Mouse (Mus musculus) midbrain, embryonic 11.5 days (tissue): ENCODE results near the gene Acss2. TPM values are rescaled to one million over a fixed set of nuclear protein-coding genes. Genes with fewer than 3 reads are reported as not detected.
A peak's percentile ranks its signal among the peaks of the same experiment; 100 is the strongest.

Source experiments
- ATAC-seq: fragments of 200-750 bp; cut with Nextera tagmentation; 2 replicates; pipeline ENCODE4 v1.8.0; 2017; ENCODE audit warnings: moderate TSS enrichment, moderate library complexity; ENCODE audit not compliant: low FRiP score
- DNase-seq: peaks from one replicate; pipeline ENCODE4 v3.0.0; 2015; ENCODE audit warnings: low spot score; ENCODE audit errors: missing footprints
- H3K27ac ChIP-seq: fragments of 300-500 bp; sonication (generic); 2 replicates; pipeline ENCODE4 v1.5.1; 2014; ENCODE audit warnings: low read depth, low read length
- H3K27me3 ChIP-seq: fragments of 300-500 bp; sonication (generic); 2 replicates; pipeline ENCODE4 v1.6.1; 2014; ENCODE audit warnings: mild to moderate bottlenecking, low read length, moderate library complexity, mixed read lengths; ENCODE audit not compliant: control insufficient read depth, insufficient read depth
- H3K36me3 ChIP-seq: fragments of 300-500 bp; sonication (generic); 2 replicates; pipeline ENCODE4 v1.6.1; 2014; ENCODE audit warnings: mild to moderate bottlenecking, low read length, moderate library complexity, mixed read lengths; ENCODE audit not compliant: control insufficient read depth, insufficient read depth
- H3K4me1 ChIP-seq: fragments of 300-500 bp; sonication (generic); 2 replicates; pipeline ENCODE4 v1.6.1; 2014; ENCODE audit warnings: low read length; ENCODE audit not compliant: control insufficient read depth, insufficient read depth
- H3K4me2 ChIP-seq: fragments of 300-500 bp; sonication (generic); 2 replicates; pipeline ENCODE4 v1.6.1; 2014; ENCODE audit warnings: mild to moderate bottlenecking, moderate library complexity
- H3K4me3 ChIP-seq: fragments of 300-500 bp; sonication (generic); 2 replicates; pipeline ENCODE4 v1.5.1; 2014; ENCODE audit warnings: low read depth, low read length
- H3K9ac ChIP-seq: fragments of 300-500 bp; sonication (generic); 2 replicates; pipeline ENCODE4 v1.6.1; 2014; ENCODE audit warnings: low read length
- H3K9me3 ChIP-seq: fragments of 300-500 bp; sonication (generic); 2 replicates; pipeline ENCODE4 v1.6.1; 2016; ENCODE audit warnings: low read length; ENCODE audit not compliant: control insufficient read depth
- WGBS: fragments of 180-500 bp; shearing (Covaris S2); extraction: QIAGEN DNeasy Blood & Tissue Kit; methylation state at CpG from one replicate; pipeline ENCODE4 v1.1.7; 2014; 5-methylcytosine and 5-hydroxymethylcytosine counted together
- microRNA counts: library from miRNA; unstranded; fragments of <30 nt; microRNA quantifications from one replicate; lab custom pipeline; 2015
- microRNA-seq: library from miRNA; unstranded; fragments of <30 nt; microRNA quantifications from one replicate; pipeline ENCODE4, GENCODE M21; 2017
- polyA plus RNA-seq: library from polyadenylated mRNA; unstranded; fragments of >200 nt; fragmentation: Nextera tagmentation; extraction: Ambion mirVana; gene quantifications from 2 replicates; pipeline ENCODE4 v1.2.1, GENCODE M21; 2014

Acss2 gene
- polyA plus RNA-seq, 1 experiment from 2014 or later, result 21.9 TPM

- H3K4me1 ChIP-seq, result peaks cover 5% of the 10 kb centered on the region
- no peak overlapping the region for H3K4me3 ChIP-seq
- no peak overlapping the region for H3K27ac ChIP-seq
- no peak overlapping the region for H3K4me2 ChIP-seq
- no peaks in the 10 kb centered on the region for H3K9me3 ChIP-seq
- H3K27me3 ChIP-seq, result peaks cover 34% of the 10 kb centered on the region
- 92% methylated on average over 8 of the region's 8 CpGs for WGBS
- DNase-seq (peak; percentile 2), ATAC-seq (no peak)
- H3K9ac ChIP-seq, result no peak overlapping the region
- H3K36me3 ChIP-seq, result peaks cover 15% of the 10 kb centered on the region
These were observed 116.8 kb downstream of the Acss2 start for GRCm38 (mm10) chr2:155634562-155634961.

MicroRNA genes within 50 kb of the gene (microRNA counts, 519-probe panel; counts per million panel counts)
- not detected for microRNA mmu-miR-499 (lab: Ali Mortazavi, UCI)

Small RNA genes lying within 50 kb of the gene (microRNA-seq; reads per million reads assigned to microRNA genes)
- gene Mir499, result 12.9 reads per million, percentile 33 among the genes with 10 or more reads in this experiment

Other genes with a start within 250 kb of the Acss2 start
- 118 and 130 TPM in 2 replicates for gene Map1lc3a, start 241.7 kb upstream of the Acss2 start, polyA plus RNA-seq
- 52.8 and 63.6 TPM in 2 replicates for gene Pigu, start 160.5 kb upstream of the Acss2 start, polyA plus RNA-seq
- 63.4 and 63.9 TPM in 2 replicates for gene Trp53inp2, start 136.9 kb upstream of the Acss2 start, polyA plus RNA-seq
- 33.5 and 33.6 TPM in 2 replicates for gene Ncoa6, start 44.1 kb upstream of the Acss2 start, polyA plus RNA-seq
- gene Ggt7, start 289 bp downstream of the Acss2 start, polyA plus RNA-seq, result 10.3 and 12.9 TPM in 2 replicates
- gene Gss, start 74.9 kb downstream of the Acss2 start, polyA plus RNA-seq, result 14.7 and 17.5 TPM in 2 replicates
- 0.59 and 0.63 TPM in 2 replicates for gene Myh7b, start 93.3 kb downstream of the Acss2 start, polyA plus RNA-seq
- 138 and 144 TPM in 2 replicates for gene Trpc4ap, start 174.4 kb downstream of the Acss2 start, polyA plus RNA-seq
- 32.3 and 34.6 TPM in 2 replicates for gene Edem2, start 211.5 kb downstream of the Acss2 start, polyA plus RNA-seq
- not detected in 2 replicates for gene Gm17581, start 217.9 kb downstream of the Acss2 start, polyA plus RNA-seq
- 2.4 and 3.2 TPM in 2 replicates for gene Procr, start 233.2 kb downstream of the Acss2 start, polyA plus RNA-seq